Comparison of ENCODE assay signal across 15 mouse cellular contexts in the genomic region with DNA sequence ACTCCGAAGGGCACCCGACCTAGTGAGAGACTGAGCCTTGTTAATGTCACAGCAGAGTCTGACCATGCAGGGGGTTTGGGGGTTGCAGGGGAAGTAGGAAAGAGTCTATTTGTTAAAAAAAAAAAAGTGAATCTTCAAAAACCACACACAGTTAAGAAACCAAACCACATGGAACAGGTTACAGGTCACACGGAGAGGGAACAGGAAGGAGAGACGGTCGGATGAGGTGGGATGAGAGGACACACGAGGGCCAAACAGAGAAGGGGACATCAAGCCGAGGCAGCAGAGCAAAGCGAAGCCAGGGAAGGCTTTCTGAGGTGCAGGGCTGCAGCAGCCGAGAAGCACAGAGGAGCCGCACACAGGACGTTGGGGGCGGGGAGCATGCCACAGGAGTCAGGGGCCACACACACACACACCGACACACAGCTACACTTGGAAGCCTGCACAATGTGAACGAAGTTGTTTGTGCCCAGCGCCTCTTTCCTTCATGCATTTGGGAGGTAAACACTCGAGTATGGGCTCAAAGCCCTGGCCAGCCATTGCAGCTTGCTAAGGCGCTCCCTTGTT. TPM values are rescaled to one million over a fixed set of nuclear protein-coding genes. Genes with fewer than 3 reads are reported as not detected.
DNase-seq lines count a peak whose midpoint lies in the region; ATAC-seq lines count a peak whose summit lies in the region.
"Had no signal": no experiment of that assay in that cellular context is flagged by ENCODE, and none has a peak within 500 bp of the region (broad histone marks: within the 10 kb centered on the region; RNA-seq: fewer than 3 reads in every experiment).

No protein-coding gene starts in this region.

- peak; percentile 28 for ATAC-seq in inflammation-experienced regulatory T-cells, adult 6 months

- peak; percentile 5 for DNase-seq in embryo, embryonic 9.5 days (ENCODE audit: extremely low spot score)
- DNase-seq in embryo, embryonic 10 days (ENCODE audit: low spot score) = no peak
- peak; percentile 20 for DNase-seq in ES-CJ7 (ENCODE audit: low read depth, low spot score)
- peak; percentile 35 for DNase-seq in thymus, postnatal 0 days (ENCODE audit: low spot score)
- no peak for DNase-seq in cerebellum, postnatal 25 days
- no peak for DNase-seq in right cerebral cortex, adult 2 months (ENCODE audit: low spot score in 2 of 2)
- DNase-seq in neural tube, embryonic 10.5 days (ENCODE audit: extremely low spot score, low spot score) = no peak
- DNase-seq: cerebellum, adult 9-10 months; gastrocnemius, postnatal 25 days; heart, postnatal 36 days; kidney, adult 11 months; kidney, postnatal 14 days; liver, embryonic 13.5 days; lung, postnatal 14 days had no signal

RNA-seq across cellular contexts. Expression of gene Sec13, which starts 8.7 kb away (rescaled TPM):
- polyA plus RNA-seq in inflammation-experienced regulatory T-cells, adult 6 months (2017; shearing (Covaris generic)) = 100 to 1,000 TPM; 145 to 155 (median 153) TPM
- 223 and 234 TPM in 2 replicates for polyA plus RNA-seq in thymus, postnatal 0 days (2015; fragmentation: Nextera tagmentation; extraction: Ambion mirVana)

RNA-seq across cellular contexts. Expression of gene Ghrl, which starts 29.5 kb away (rescaled TPM):
- under 1 TPM in 2 of 3 experiments, not detected in 1; 0.64 to 0.73 TPM for polyA plus RNA-seq in inflammation-experienced regulatory T-cells, adult 6 months (2017; shearing (Covaris generic))
- 0.59 and 0.81 TPM in 2 replicates for polyA plus RNA-seq in thymus, postnatal 0 days (2015; fragmentation: Nextera tagmentation; extraction: Ambion mirVana)
- polyA plus RNA-seq: liver, embryonic 13.5 days had no signal

RNA-seq across cellular contexts. Expression of gene Tatdn2, which starts 52.4 kb away (rescaled TPM):
- polyA plus RNA-seq in inflammation-experienced regulatory T-cells, adult 6 months (2017; shearing (Covaris generic)) = 1 to 10 TPM; 3.2 to 7.7 (median 7.5) TPM
- polyA plus RNA-seq in thymus, postnatal 0 days (2015; fragmentation: Nextera tagmentation; extraction: Ambion mirVana) = 1.5 and 1.7 TPM in 2 replicates

Comparison
In these comparisons a context has a peak if more than half of its experiments do, and no peak if none do; other contexts are left out.
1. DNase-seq: peak in embryo, embryonic 9.5 days (single experiment), ES-CJ7 (single experiment) and thymus, postnatal 0 days (single experiment); none in embryo, embryonic 10 days (single experiment), cerebellum, postnatal 25 days (0 of 2), right cerebral cortex, adult 2 months (0 of 2) and neural tube, embryonic 10.5 days (single experiment).